Mouse (Mus musculus): Measurements from ENCODE around the gene Gm20538. TPM values are rescaled to one million over a fixed set of nuclear protein-coding genes. Genes with fewer than 3 reads are reported as not detected.

Gm20538 gene
- polyA plus RNA-seq, 1 experiment from 2014 or later, result not detected

DNA sequence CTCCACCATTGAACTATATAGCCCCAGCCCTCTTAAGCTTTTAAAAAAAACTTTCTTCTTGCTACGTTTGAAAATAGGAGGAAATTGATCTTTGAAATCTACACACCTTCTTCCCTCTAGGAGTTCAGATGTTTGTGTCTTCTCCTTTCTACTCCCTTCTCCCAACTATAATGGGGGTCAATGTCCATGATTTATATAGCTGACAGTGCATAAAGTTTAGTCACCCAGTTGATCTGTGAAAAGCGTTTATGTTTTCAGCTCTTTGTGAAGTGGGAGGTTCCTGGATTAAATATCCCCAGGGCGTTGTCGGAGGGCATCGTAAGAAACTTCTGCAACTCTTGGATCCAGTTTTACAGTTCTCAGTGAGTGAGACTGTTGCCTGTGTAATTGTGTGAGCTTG, 52.4 kb downstream of the Gm20538 start:
- Histone ChIP-seq H3K27ac (ENCODE audit: low read depth) (no peak overlapping the region), H3K4me3 (ENCODE audit: low read depth, low read length) (no peak overlapping the region), H3K4me2 (ENCODE audit: low read depth, low read length) (no peak overlapping the region), H3K36me3 (replicated peaks; ENCODE audit: insufficient read depth, low read length) (no peaks in the 10 kb centered on the region), H3K9me3 (ENCODE audit: low read length) (no peaks in the 10 kb centered on the region), H3K4me1 (ENCODE audit: insufficient read depth) (no peaks in the 10 kb centered on the region), H3K27me3 (ENCODE audit: insufficient read depth, low read length) (peaks cover 13% of the 10 kb centered on the region; the same call in 1 of the 2 replicates), H3K9ac (replicated peaks) (no peak overlapping the region)
- TF ChIP-seq EP300 (IDR thresholded peaks at IDR 0.05; ENCODE audit: low read depth) (no peak), CTCF (IDR thresholded peaks at IDR 0.05; ENCODE audit: low read depth) (no peak)
- no peak for ATAC-seq
- 59% methylated on average over 5 of the region's 5 CpGs for WGBS (ENCODE audit: insufficient replicate concordance)
- no peak for DNase-seq

DNA sequence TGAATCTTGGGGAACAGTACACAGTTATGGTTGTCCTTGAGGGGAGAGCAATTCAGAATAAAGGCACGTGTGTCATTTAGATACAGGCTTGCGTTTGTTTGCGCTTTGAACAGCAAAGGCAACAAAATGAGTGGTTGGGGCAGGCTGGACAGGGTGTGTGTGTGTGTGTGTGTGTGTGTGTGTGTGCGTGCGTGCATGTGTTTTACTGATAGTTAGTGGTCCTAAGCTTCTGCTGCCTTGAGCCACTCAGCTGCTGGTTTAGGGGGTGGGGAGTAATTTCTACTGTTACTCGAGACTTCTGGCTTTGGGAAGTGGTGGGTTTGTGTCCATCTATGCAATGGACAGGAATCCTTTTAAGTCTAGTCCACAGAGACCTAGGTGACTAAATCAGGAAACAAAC, 53.7 kb downstream of the Gm20538 start:
- TF ChIP-seq EP300 (IDR thresholded peaks at IDR 0.05; ENCODE audit: low read depth), result no peak
- no peak for TF ChIP-seq CTCF (IDR thresholded peaks at IDR 0.05; ENCODE audit: low read depth)
- 50% methylated on average over 6 of the region's 6 CpGs for WGBS (ENCODE audit: insufficient replicate concordance)

DNA sequence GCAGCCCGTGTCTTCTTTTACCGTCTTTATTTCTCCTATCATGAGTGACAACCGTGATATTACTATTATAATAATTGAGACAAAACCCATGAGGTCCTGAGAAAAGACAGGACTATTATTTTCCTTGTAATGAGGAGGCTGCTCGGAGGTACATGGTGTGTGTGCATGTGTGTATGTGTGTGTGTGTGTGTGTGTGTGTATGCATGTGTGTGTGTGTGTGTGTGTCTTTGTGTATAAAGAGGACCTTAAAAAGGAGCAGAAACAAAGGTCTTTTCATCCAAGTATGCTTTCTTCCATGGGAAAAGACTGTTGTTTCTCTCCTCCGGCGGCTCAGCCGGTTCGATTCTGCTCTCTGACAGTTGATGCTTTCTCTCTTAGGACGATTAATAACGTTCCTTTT, 55.7 kb downstream of the Gm20538 start:
- TF ChIP-seq EP300 (IDR thresholded peaks at IDR 0.05; ENCODE audit: low read depth) (no peak), CTCF (IDR thresholded peaks at IDR 0.05; ENCODE audit: low read depth) (no peak)
- Histone ChIP-seq H3K4me3 (ENCODE audit: low read depth, low read length) (no peak overlapping the region), H3K9ac (replicated peaks) (no peak overlapping the region), H3K36me3 (replicated peaks; ENCODE audit: insufficient read depth, low read length) (no peaks in the 10 kb centered on the region), H3K9me3 (ENCODE audit: low read length) (no peaks in the 10 kb centered on the region), H3K4me1 (ENCODE audit: insufficient read depth) (no peaks in the 10 kb centered on the region), H3K27ac (ENCODE audit: low read depth) (no peak overlapping the region), H3K4me2 (ENCODE audit: low read depth, low read length) (no peak overlapping the region), H3K27me3 (ENCODE audit: insufficient read depth, low read length) (peaks cover 24% of the 10 kb centered on the region; the same call in 1 of the 2 replicates)
- 64% methylated on average over 10 of the region's 10 CpGs for WGBS (ENCODE audit: insufficient replicate concordance)
- DNase-seq (no peak), ATAC-seq (no peak)

More for the DNA sequence above, 53.7 kb downstream of the Gm20538 start:
- H3K27ac ChIP-seq (ENCODE audit: low read depth), result no peak overlapping the region
- DNase-seq (no peak), ATAC-seq (no peak)
- H3K4me3 ChIP-seq (ENCODE audit: low read depth, low read length), result no peak overlapping the region
- H3K4me2 ChIP-seq (ENCODE audit: low read depth, low read length), result no peak overlapping the region
- H3K27me3 ChIP-seq (ENCODE audit: insufficient read depth, low read length), result peaks cover 20% of the 10 kb centered on the region; the same call in 1 of the 2 replicates
- H3K9ac ChIP-seq (replicated peaks), result no peak overlapping the region
- no peaks in the 10 kb centered on the region for H3K4me1 ChIP-seq (ENCODE audit: insufficient read depth)
- H3K9me3 ChIP-seq (ENCODE audit: low read length), result no peaks in the 10 kb centered on the region
- H3K36me3 ChIP-seq (replicated peaks; ENCODE audit: insufficient read depth, low read length), result no peaks in the 10 kb centered on the region

DNA sequence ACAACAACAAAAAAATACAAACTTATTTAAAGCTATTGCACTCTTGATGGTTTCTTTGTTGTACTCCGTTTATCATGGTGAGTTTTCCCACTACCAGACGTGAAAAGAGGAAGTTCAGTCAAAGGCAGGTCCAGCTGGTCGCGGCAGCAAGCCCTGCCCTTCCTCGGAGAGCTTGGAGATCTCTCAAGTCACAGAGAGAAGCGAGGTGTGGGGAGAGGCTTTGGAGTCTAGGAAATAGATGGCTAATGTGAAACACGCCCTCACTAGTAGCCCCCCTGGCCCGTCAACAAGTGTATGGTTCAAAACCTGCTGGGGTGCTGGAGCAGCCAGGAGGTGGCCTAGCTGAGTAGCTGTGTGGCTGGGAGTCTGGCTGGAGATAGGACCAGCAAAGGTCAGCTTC, 56.1 kb downstream of the Gm20538 start:
- H3K9me3 ChIP-seq (ENCODE audit: low read length), result no peaks in the 10 kb centered on the region
- no peak overlapping the region for H3K27ac ChIP-seq (ENCODE audit: low read depth)
- 15% methylated on average over 8 of the region's 8 CpGs for WGBS (ENCODE audit: insufficient replicate concordance)
- H3K36me3 ChIP-seq (replicated peaks; ENCODE audit: insufficient read depth, low read length), result no peaks in the 10 kb centered on the region
- no peak for ATAC-seq
- no peak overlapping the region for H3K4me3 ChIP-seq (ENCODE audit: low read depth, low read length)
- H3K4me1 ChIP-seq (ENCODE audit: insufficient read depth), result no peaks in the 10 kb centered on the region
- no peak overlapping the region for H3K4me2 ChIP-seq (ENCODE audit: low read depth, low read length)
- no peak for DNase-seq
- peaks cover 24% of the 10 kb centered on the region; the same call in 1 of the 2 replicates for H3K27me3 ChIP-seq (ENCODE audit: insufficient read depth, low read length)
- no peak for TF ChIP-seq CTCF (IDR thresholded peaks at IDR 0.05; ENCODE audit: low read depth)
- no peak for TF ChIP-seq EP300 (IDR thresholded peaks at IDR 0.05; ENCODE audit: low read depth)
- no peak overlapping the region for H3K9ac ChIP-seq (replicated peaks)

Other genes starting within 250 kb of the Gm20538 start
- not detected in 2 replicates for gene Scd4, start 219.7 kb downstream of the Gm20538 start, polyA plus RNA-seq (2015; fragmentation: Nextera tagmentation; extraction: Ambion mirVana)
- gene Scd1, start 145.0 kb downstream of the Gm20538 start, polyA plus RNA-seq (2015; fragmentation: Nextera tagmentation; extraction: Ambion mirVana), result 2.3 and 2.8 TPM in 2 replicates
- gene Wnt8b, start 59.4 kb downstream of the Gm20538 start, polyA plus RNA-seq (2015; fragmentation: Nextera tagmentation; extraction: Ambion mirVana), result not detected in 2 replicates
- gene Sec31b, start 7.0 kb downstream of the Gm20538 start, polyA plus RNA-seq (2015; fragmentation: Nextera tagmentation; extraction: Ambion mirVana), result 0.54 and 0.57 TPM in 2 replicates
- 394 and 410 TPM in 2 replicates for gene Ndufb8, start 2.6 kb upstream of the Gm20538 start, polyA plus RNA-seq (2015; fragmentation: Nextera tagmentation; extraction: Ambion mirVana)
- gene Hif1an, start 10.0 kb upstream of the Gm20538 start, polyA plus RNA-seq (2015; fragmentation: Nextera tagmentation; extraction: Ambion mirVana), result 5.3 and 6.8 TPM in 2 replicates
- not detected in 2 replicates for gene Pax2, start 203.2 kb upstream of the Gm20538 start, polyA plus RNA-seq (2015; fragmentation: Nextera tagmentation; extraction: Ambion mirVana)

Data from liver, postnatal 0 days (tissue).